Mouse (Mus musculus) forebrain, postnatal 0 days (tissue): ENCODE results near the gene Eva1c. TPM values are rescaled to one million over a fixed set of nuclear protein-coding genes. Genes with fewer than 3 reads are reported as not detected.

Experiments used
- ATAC-seq: fragments of 200-750 bp; cut with Nextera tagmentation; 2 replicates; pipeline ENCODE4 v1.8.0; 2017; ENCODE audit warnings: mild to moderate bottlenecking, moderate library complexity
- DNase-seq: peaks from one replicate; pipeline ENCODE4 v3.0.0-alpha.2; 2015
- H3K27ac ChIP-seq: fragments of 300-500 bp; sonication (generic); 2 replicates; pipeline ENCODE4 v1.5.1; 2014; ENCODE audit warnings: low read depth, mild to moderate bottlenecking, antibody characterized with exemption, low read length, moderate library complexity, mixed read lengths
- H3K27me3 ChIP-seq: fragments of 300-500 bp; sonication (generic); 2 replicates; pipeline ENCODE4 v1.6.1; 2014; ENCODE audit warnings: mild to moderate bottlenecking, low read length, mixed read lengths; ENCODE audit not compliant: insufficient read depth
- H3K36me3 ChIP-seq: fragments of 300-500 bp; sonication (generic); 2 replicates; pipeline ENCODE4 v1.6.1; 2014; ENCODE audit warnings: mild to moderate bottlenecking, moderate library complexity; ENCODE audit not compliant: insufficient read depth
- H3K4me1 ChIP-seq: fragments of 300-500 bp; sonication (generic); 2 replicates; pipeline ENCODE4 v1.6.1; 2014; ENCODE audit warnings: antibody characterized with exemption; ENCODE audit not compliant: insufficient read depth
- H3K4me2 ChIP-seq: fragments of 300-500 bp; sonication (generic); 2 replicates; pipeline ENCODE4 v1.6.1; 2014; ENCODE audit warnings: low read depth, mild to moderate bottlenecking, moderate library complexity
- H3K4me3 ChIP-seq: fragments of 300-500 bp; sonication (generic); 2 replicates; pipeline ENCODE4 v1.5.1; 2014; ENCODE audit warnings: low read depth, low read length, mixed read lengths
- H3K9ac ChIP-seq: fragments of 300-500 bp; sonication (generic); 2 replicates; pipeline ENCODE4 v1.6.1; 2014; ENCODE audit warnings: mild to moderate bottlenecking
- H3K9me3 ChIP-seq: fragments of 300-500 bp; sonication (generic); 2 replicates; pipeline ENCODE4 v1.6.1; 2016; ENCODE audit warnings: low read length
- CTCF ChIP-seq: sonication (generic); IDR thresholded peaks from 2 replicates; pipeline ENCODE4 v1.5.1; 2016; ENCODE audit warnings: antibody characterized with exemption, control low read depth, low read depth
- WGBS: fragments of 180-500 bp; shearing (Covaris S2); extraction: QIAGEN DNeasy Blood & Tissue Kit; methylation state at CpG from one replicate; pipeline ENCODE4 v1.1.7; 2014; 5-methylcytosine and 5-hydroxymethylcytosine counted together
- polyA plus RNA-seq: library from polyadenylated mRNA; unstranded; fragments of >200 nt; fragmentation: Nextera tagmentation; extraction: Ambion mirVana; gene quantifications from 2 replicates; pipeline ENCODE4 v1.2.1, GENCODE M21; 2015
- total RNA-seq: library from RNA; depleted of rRNA; stranded (reverse); fragments of >200 nt; gene quantifications from 2 replicates; pipeline ENCODE4 v1.2.3, GENCODE M21; 2014

Eva1c gene
- total and polyA plus RNA-seq, 2 experiments from 2014 or later, result 3.4 to 4.0 TPM

- Histone ChIP-seq H3K36me3 (no peaks in the 10 kb centered on the region), H3K27ac (no peak overlapping the region), H3K9me3 (no peaks in the 10 kb centered on the region), H3K4me2 (no peak overlapping the region), H3K9ac (no peak overlapping the region), H3K4me1 (peaks cover 2% of the 10 kb centered on the region), H3K4me3 (no peak overlapping the region), H3K27me3 (no peaks in the 10 kb centered on the region)
- WGBS, result 88% methylated on average over 3 of the region's 3 CpGs
- TF ChIP-seq CTCF, result no peak
- DNase-seq (no peak), ATAC-seq (no peak)
Measured at GRCm38 (mm10) chr16:90878135-90878860, 51.8 kb downstream of the Eva1c start.

GRCm38 (mm10) chr16:90882501-90882977 lies 56.0 kb downstream of the Eva1c start:
- no peaks in the 10 kb centered on the region for H3K27me3 ChIP-seq
- no peak for TF ChIP-seq CTCF
- H3K9me3 ChIP-seq, result no peaks in the 10 kb centered on the region
- 44% methylated on average over 8 of the region's 8 CpGs for WGBS
- peak; percentile 25; the same call in 1 of the 2 replicates for ATAC-seq
- H3K9ac ChIP-seq, result no peak overlapping the region
- H3K27ac ChIP-seq, result no peak overlapping the region
- H3K4me3 ChIP-seq, result no peak overlapping the region
- DNase-seq, result no peak
- H3K36me3 ChIP-seq, result no peaks in the 10 kb centered on the region
- H3K4me2 ChIP-seq, result no peak overlapping the region
- H3K4me1 ChIP-seq, result peaks cover 2% of the 10 kb centered on the region

GRCm38 (mm10) chr16:90885351-90885750 lies 58.8 kb downstream of the Eva1c start:
- peaks cover 2% of the 10 kb centered on the region for H3K4me1 ChIP-seq
- no peaks in the 10 kb centered on the region for H3K27me3 ChIP-seq
- no peak overlapping the region for H3K4me2 ChIP-seq
- no peak overlapping the region for H3K27ac ChIP-seq
- no peak overlapping the region for H3K4me3 ChIP-seq
- TF ChIP-seq CTCF, result no peak
- H3K9ac ChIP-seq, result no peak overlapping the region
- ATAC-seq (no peak), DNase-seq (no peak)
- no peaks in the 10 kb centered on the region for H3K9me3 ChIP-seq
- 54% methylated on average over 2 of the region's 2 CpGs for WGBS
- H3K36me3 ChIP-seq, result no peaks in the 10 kb centered on the region

- WGBS, result 51% methylated on average over 9 of the region's 9 CpGs
- ATAC-seq, result peak; percentile 51
Measured at GRCm38 (mm10) chr16:90885781-90886565, 59.5 kb downstream of the Eva1c start.

GRCm38 (mm10) chr16:90890683-90891082 lies 64.2 kb downstream of the Eva1c start:
- no peaks in the 10 kb centered on the region for H3K36me3 ChIP-seq
- H3K9ac ChIP-seq, result no peak overlapping the region
- H3K27me3 ChIP-seq, result no peaks in the 10 kb centered on the region
- H3K4me1 ChIP-seq, result no peaks in the 10 kb centered on the region
- no peak overlapping the region for H3K27ac ChIP-seq
- no peaks in the 10 kb centered on the region for H3K9me3 ChIP-seq
- H3K4me3 ChIP-seq, result no peak overlapping the region
- TF ChIP-seq CTCF, result no peak
- ATAC-seq, result no peak
- 89% methylated on average over 9 of the region's 9 CpGs for WGBS
- H3K4me2 ChIP-seq, result no peak overlapping the region
- no peak for DNase-seq

More at GRCm38 (mm10) chr16:90885781-90886565, 59.5 kb downstream of the Eva1c start:
- no peak overlapping the region for H3K9ac ChIP-seq
- peak; percentile 36 for DNase-seq
- no peaks in the 10 kb centered on the region for H3K36me3 ChIP-seq
- no peak overlapping the region for H3K4me2 ChIP-seq
- no peaks in the 10 kb centered on the region for H3K27me3 ChIP-seq
- H3K4me1 ChIP-seq, result peaks cover 2% of the 10 kb centered on the region
- no peak overlapping the region for H3K27ac ChIP-seq
- no peaks in the 10 kb centered on the region for H3K9me3 ChIP-seq
- TF ChIP-seq CTCF, result no peak
- H3K4me3 ChIP-seq, result no peak overlapping the region

- no peak overlapping the region for H3K4me3 ChIP-seq
- no peak overlapping the region for H3K27ac ChIP-seq
- DNase-seq (no peak), ATAC-seq (no peak)
- H3K27me3 ChIP-seq, result no peaks in the 10 kb centered on the region
- WGBS, result 66% methylated on average over 14 of the region's 14 CpGs
- no peak for TF ChIP-seq CTCF
- H3K9me3 ChIP-seq, result no peaks in the 10 kb centered on the region
- H3K9ac ChIP-seq, result no peak overlapping the region
- no peaks in the 10 kb centered on the region for H3K4me1 ChIP-seq
- no peaks in the 10 kb centered on the region for H3K36me3 ChIP-seq
- no peak overlapping the region for H3K4me2 ChIP-seq
Measured at GRCm38 (mm10) chr16:90891601-90892000, 65.1 kb downstream of the Eva1c start.

GRCm38 (mm10) chr16:90892081-90892480 lies 65.6 kb downstream of the Eva1c start:
- ATAC-seq, result no peak
- Histone ChIP-seq H3K4me3 (no peak overlapping the region), H3K9me3 (no peaks in the 10 kb centered on the region), H3K27ac (no peak overlapping the region), H3K9ac (no peak overlapping the region), H3K4me1 (no peaks in the 10 kb centered on the region), H3K36me3 (no peaks in the 10 kb centered on the region), H3K4me2 (no peak overlapping the region), H3K27me3 (no peaks in the 10 kb centered on the region)
- TF ChIP-seq CTCF, result no peak
- 80% methylated on average over 8 of the region's 8 CpGs for WGBS
- DNase-seq, result no peak
